Mouse (Mus musculus) ES-E14 (cell line): ENCODE data around the gene Daw1. TPM values are rescaled to one million over a fixed set of nuclear protein-coding genes. Genes with fewer than 3 reads are reported as not detected.

Source experiments
- DNase-seq: peaks from one replicate; pipeline ENCODE4 v3.0.0-alpha.2; 2013; ENCODE audit warnings: low read depth, low spot score
- H3K27ac ChIP-seq: 2 replicates; pipeline ENCODE4 v1.5.1; 2012; ENCODE audit warnings: low read depth, mild to moderate bottlenecking, low read length, moderate library complexity, mixed read lengths; ENCODE audit not compliant: poor library complexity, insufficient read depth, severe bottlenecking
- H3K36me3 ChIP-seq: 2 replicates; pipeline ENCODE4 v1.6.1; 2012; ENCODE audit warnings: mild to moderate bottlenecking, low read length, moderate library complexity, mixed read lengths; ENCODE audit not compliant: control insufficient read depth, poor library complexity, insufficient read depth, severe bottlenecking
- H3K4me1 ChIP-seq, 2 experiments: fragments of 150-350 bp in 1 of 2; sonication (generic) in 1 of 2; 2 replicates each; pipeline ENCODE4 v1.6.1; 2012; ENCODE audit warnings: low read length in 2 of 2, mild to moderate bottlenecking in 1 of 2, mixed read lengths in 1 of 2; ENCODE audit not compliant: control insufficient read depth in 2 of 2, insufficient read depth in 2 of 2, poor library complexity in 1 of 2
- H3K4me3 ChIP-seq, 2 experiments: fragments of 150-350 bp in 1 of 2; sonication (generic) in 1 of 2; 2 replicates each; pipeline ENCODE4 v1.5.1; 2012; ENCODE audit warnings: low read length in 2 of 2, low read depth in 1 of 2, mild to moderate bottlenecking in 1 of 2, mixed read lengths in 1 of 2; ENCODE audit not compliant: insufficient read depth in 1 of 2, poor library complexity in 1 of 2, severe bottlenecking in 1 of 2
- H3K9ac ChIP-seq: 2 replicates; pipeline ENCODE4 v1.6.1; 2012; ENCODE audit warnings: low read depth, mild to moderate bottlenecking, low read length, mixed read lengths; ENCODE audit not compliant: poor library complexity, insufficient read depth, severe bottlenecking
- H3K9me3 ChIP-seq: fragments of 150-350 bp; sonication (generic); 2 replicates; pipeline ENCODE4 v1.6.1; 2012; ENCODE audit warnings: low read depth, mild to moderate bottlenecking, low read length; ENCODE audit not compliant: control insufficient read depth, insufficient read depth
- CHD2 ChIP-seq: IDR thresholded peaks from 2 replicates; pipeline ENCODE4 v1.6.1; 2014; ENCODE audit warnings: mild to moderate bottlenecking, low read depth, low read length, inconsistent platforms
- HCFC1 ChIP-seq: IDR thresholded peaks from 2 replicates; pipeline ENCODE4 v1.6.1; 2012; ENCODE audit warnings: low read length, inconsistent platforms, borderline replicate concordance; ENCODE audit not compliant: insufficient read depth
- MAFK ChIP-seq: IDR thresholded peaks from 2 replicates; pipeline ENCODE4 v1.6.1; 2014; ENCODE audit warnings: mild to moderate bottlenecking, low read depth, low read length, inconsistent platforms; ENCODE audit not compliant: insufficient read depth
- ZC3H11A ChIP-seq: IDR thresholded peaks from 2 replicates; pipeline ENCODE4 v1.6.1; 2012; ENCODE audit warnings: low read depth, mild to moderate bottlenecking, inconsistent platforms, low read length, borderline replicate concordance
- ZNF384 ChIP-seq: IDR thresholded peaks from 2 replicates; pipeline ENCODE4 v1.6.1; 2012; ENCODE audit warnings: low read depth, low read length, inconsistent platforms
- in situ Hi-C, 2 experiments: fragments of 600-800 bp; cut with MboI; formaldehyde crosslinking; loops; one replicate each; pipeline ENCODE4 v1.15.1; 2025; ENCODE audit warnings: low sequenced_read_pairs in 2 of 2, inconsistent platforms in 1 of 2; ENCODE audit not compliant: unreplicated experiment in 2 of 2
- total RNA-seq: library from RNA; depleted of rRNA; stranded (reverse); fragments of 300-350 nt; gene quantifications from 2 replicates; pipeline ENCODE4 v1.2.3, GENCODE M21; 2012; rRNA removed

Daw1 gene
- total RNA-seq, 1 experiment, result not detected

DNA sequence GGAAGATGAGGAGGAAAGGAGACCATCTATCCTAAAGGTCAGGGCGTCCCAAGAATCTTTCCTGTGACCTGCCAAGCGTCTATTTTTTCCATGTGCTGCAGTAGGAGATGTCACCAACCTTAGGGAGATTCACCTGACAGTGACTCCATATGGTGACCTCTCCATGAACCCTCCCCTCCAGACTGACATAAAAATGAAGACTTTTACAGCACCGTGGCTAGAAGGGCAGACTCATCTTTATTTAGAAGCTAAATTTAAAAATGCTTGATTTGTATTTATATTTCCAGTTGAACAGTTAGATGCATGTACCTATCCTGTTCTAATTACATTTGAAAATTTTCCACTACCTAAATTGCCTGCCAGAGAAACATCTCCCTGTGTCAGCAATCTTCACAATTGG lies 68.4 kb downstream of the Daw1 start:
- H3K36me3 ChIP-seq, result no peaks in the 10 kb centered on the region
- H3K27ac ChIP-seq, result no peak overlapping the region
- no peaks in the 10 kb centered on the region for H3K4me1 ChIP-seq
- DNase-seq, result no peak
- in situ Hi-C loops, result loop anchor here in 1 of 2 experiments (10.0 kb wide), 1 partner anchor 487 kb away; no protein-coding TSS in a partner anchor
- TF ChIP-seq ZNF384, result no peak
- no peak for TF ChIP-seq ZC3H11A
- TF ChIP-seq HCFC1, result no peak
- TF ChIP-seq CHD2, result no peak
- TF ChIP-seq MAFK, result no peak
- no peaks in the 10 kb centered on the region for H3K9me3 ChIP-seq
- H3K4me3 ChIP-seq, result no peak overlapping the region
- no peak overlapping the region for H3K9ac ChIP-seq

DNA sequence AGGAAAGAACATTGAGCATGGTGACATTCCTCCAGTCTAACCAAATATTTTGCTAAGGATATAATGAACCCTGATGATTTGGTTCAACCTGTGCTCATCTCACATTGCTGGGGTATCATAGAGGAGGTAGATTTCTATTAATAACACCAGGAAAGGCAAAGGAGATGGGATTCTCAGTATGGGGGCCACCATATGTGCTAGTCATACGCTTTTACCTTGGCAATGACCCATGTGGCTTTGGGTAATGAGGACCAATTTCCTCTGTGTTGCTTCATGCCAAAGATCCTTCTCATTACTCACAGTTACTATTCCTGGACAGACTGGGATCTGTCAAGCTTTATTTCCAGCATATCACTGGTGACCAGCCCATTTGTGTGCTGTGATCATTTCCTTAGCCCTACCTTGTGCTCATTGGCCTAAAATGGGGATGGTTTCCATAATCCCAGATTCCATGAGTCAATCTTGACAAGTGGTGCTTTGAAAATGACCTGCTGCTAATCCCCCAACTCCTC lies 88.7 kb downstream of the Daw1 start:
- Histone ChIP-seq H3K4me3 (no peak overlapping the region), H3K36me3 (no peaks in the 10 kb centered on the region), H3K4me1 (no peaks in the 10 kb centered on the region), H3K9ac (no peak overlapping the region), H3K27ac (no peak overlapping the region), H3K9me3 (no peaks in the 10 kb centered on the region)
- in situ Hi-C loops, result no loop called here
- DNase-seq, result no peak
- TF ChIP-seq ZC3H11A (no peak), CHD2 (no peak), ZNF384 (no peak), MAFK (no peak), HCFC1 (no peak)

DNA sequence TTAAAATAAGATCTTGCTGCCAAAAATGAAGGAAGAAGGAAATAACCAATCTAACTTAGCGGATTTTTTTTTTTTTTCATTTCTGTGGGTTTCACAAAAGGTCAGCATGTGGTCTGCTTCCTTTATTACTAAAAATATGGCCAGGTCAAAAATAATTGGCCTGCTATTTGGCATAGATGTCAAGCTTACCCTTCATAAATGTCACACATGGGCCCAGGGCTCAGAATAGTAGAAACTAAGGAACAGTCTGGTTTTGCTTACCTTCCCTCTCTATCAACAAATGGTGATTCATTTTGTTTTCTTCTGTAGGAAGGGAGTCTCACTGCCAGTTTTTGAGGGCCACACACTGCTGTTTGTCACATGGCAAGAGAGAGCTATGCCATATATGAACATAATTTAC lies 92.2 kb downstream of the Daw1 start:
- in situ Hi-C loops, result no loop called here
- Histone ChIP-seq H3K4me3 (no peak overlapping the region), H3K9me3 (no peaks in the 10 kb centered on the region), H3K4me1 (no peaks in the 10 kb centered on the region), H3K36me3 (no peaks in the 10 kb centered on the region), H3K9ac (no peak overlapping the region), H3K27ac (no peak overlapping the region)
- no peak for DNase-seq
- no peak for TF ChIP-seq ZNF384
- no peak for TF ChIP-seq MAFK
- TF ChIP-seq ZC3H11A, result no peak
- no peak for TF ChIP-seq CHD2
- TF ChIP-seq HCFC1, result no peak

Other genes with a start within 250 kb of the Daw1 start
- gene A030005L19Rik, start 246.4 kb upstream of the Daw1 start, total RNA-seq, result 0.80 and 0.95 TPM in 2 replicates
- gene A030014E15Rik, start 234.8 kb upstream of the Daw1 start, total RNA-seq, result not detected in 2 replicates
- gene Gm6217, start 228.4 kb upstream of the Daw1 start, total RNA-seq, result not detected in 2 replicates
- gene A030003K21Rik, start 216.4 kb upstream of the Daw1 start, total RNA-seq, result not detected in 2 replicates
- not detected in 2 replicates for gene Gm7544, start 203.7 kb upstream of the Daw1 start, total RNA-seq
- gene Gm47955, start 199.5 kb upstream of the Daw1 start, total RNA-seq, result not detected in 2 replicates
- gene Gm47959, start 159.2 kb upstream of the Daw1 start, total RNA-seq, result not detected in 2 replicates
- gene Slc19a3, start 121.3 kb upstream of the Daw1 start, total RNA-seq, result 1.3 and 1.9 TPM in 2 replicates
- gene Krtap28-10, start 117.3 kb upstream of the Daw1 start, total RNA-seq, result not detected in 2 replicates
- gene Gm47969, start 114.8 kb upstream of the Daw1 start, total RNA-seq, result 0.22 TPM in 1 of 2 replicates, not detected in the other
- gene A030005K14Rik, start 100.4 kb upstream of the Daw1 start, total RNA-seq, result not detected in 2 replicates
- gene Krtap28-13, start 98.8 kb upstream of the Daw1 start, total RNA-seq, result not detected in 2 replicates
- gene Ccl20, start 43.0 kb upstream of the Daw1 start, total RNA-seq, result 0.53 and 0.89 TPM in 2 replicates
- gene Sphkap, start 248.4 kb downstream of the Daw1 start, total RNA-seq, result 0.04 and 0.11 TPM in 2 replicates